ENCODE assay signal across 32 mouse cellular contexts in genomic region chr10:62906336-62906735, GRCm38 (mm10).
"Had no signal": no experiment of that assay in that cellular context is flagged by ENCODE, and none has a peak within 500 bp of the region (broad histone marks: within the 10 kb centered on the region; RNA-seq: fewer than 3 reads in every experiment).

No protein-coding gene starts in this region.

- H3K9me3 ChIP-seq: limb, embryonic 10.5 days; limb, embryonic 12.5 days; limb, embryonic 15.5 days; liver, embryonic 12.5 days; liver, embryonic 13.5 days; liver, embryonic 15.5 days; lung, embryonic 15.5 days; midbrain, embryonic 10.5 days; midbrain, embryonic 12.5 days; midbrain, embryonic 13.5 days; midbrain, embryonic 15.5 days; neural tube, embryonic 12.5 days had no signal

- H3K9ac ChIP-seq: limb, embryonic 12.5 days; limb, embryonic 13.5 days; limb, embryonic 15.5 days; liver, embryonic 12.5 days; liver, embryonic 13.5 days; liver, embryonic 14.5 days; liver, embryonic 15.5 days; liver, postnatal 0 days; lung, embryonic 14.5 days; lung, embryonic 15.5 days; midbrain, embryonic 12.5 days; midbrain, embryonic 13.5 days; midbrain, embryonic 15.5 days; neural tube, embryonic 12.5 days had no signal

- H3K27ac ChIP-seq: limb, embryonic 10.5 days; limb, embryonic 12.5 days; limb, embryonic 13.5 days; limb, embryonic 15.5 days; liver, embryonic 12.5 days; liver, embryonic 13.5 days; liver, embryonic 14.5 days; liver, embryonic 15.5 days; lung, embryonic 15.5 days; macrophage; midbrain, embryonic 10.5 days; midbrain, embryonic 12.5 days; midbrain, embryonic 13.5 days; midbrain, embryonic 15.5 days; neural tube, embryonic 12.5 days had no signal

- H3K36me3 ChIP-seq: limb, embryonic 10.5 days; limb, embryonic 12.5 days; limb, embryonic 13.5 days; limb, embryonic 15.5 days; liver, embryonic 12.5 days; liver, embryonic 13.5 days; liver, embryonic 15.5 days; lung, embryonic 15.5 days; midbrain, embryonic 10.5 days; midbrain, embryonic 12.5 days; midbrain, embryonic 13.5 days; midbrain, embryonic 15.5 days; neural tube, embryonic 12.5 days had no signal

- H3K4me1 ChIP-seq: limb, embryonic 10.5 days; limb, embryonic 12.5 days; limb, embryonic 13.5 days; limb, embryonic 15.5 days; liver, embryonic 13.5 days; lung, embryonic 15.5 days; midbrain, embryonic 10.5 days; midbrain, embryonic 12.5 days; midbrain, embryonic 13.5 days; midbrain, embryonic 15.5 days; neural tube, embryonic 12.5 days had no signal

- H3K4me3 ChIP-seq: limb, embryonic 10.5 days; limb, embryonic 12.5 days; limb, embryonic 13.5 days; limb, embryonic 15.5 days; liver, embryonic 12.5 days; liver, embryonic 13.5 days; liver, embryonic 15.5 days; lung, embryonic 15.5 days; megakaryocyte, embryonic 14.5 days; midbrain, embryonic 10.5 days; midbrain, embryonic 12.5 days; midbrain, embryonic 13.5 days; midbrain, embryonic 15.5 days; myocyte; neural tube, embryonic 12.5 days had no signal

- H3K4me2 ChIP-seq: limb, embryonic 12.5 days; limb, embryonic 13.5 days; limb, embryonic 15.5 days; liver, embryonic 11.5 days; liver, embryonic 12.5 days; liver, embryonic 13.5 days; liver, embryonic 15.5 days; lung, embryonic 14.5 days; lung, embryonic 15.5 days; midbrain, embryonic 11.5 days; midbrain, embryonic 12.5 days; midbrain, embryonic 13.5 days; midbrain, embryonic 15.5 days; neural tube, embryonic 12.5 days had no signal

- H3K27me3 ChIP-seq: limb, embryonic 12.5 days; limb, embryonic 13.5 days; limb, embryonic 15.5 days; liver, embryonic 13.5 days; lung, embryonic 15.5 days; midbrain, embryonic 12.5 days; midbrain, embryonic 13.5 days; midbrain, embryonic 15.5 days; neural tube, embryonic 12.5 days had no signal

- ATAC-seq: liver, embryonic 12.5 days; liver, postnatal 0 days; lung, postnatal 0 days; midbrain, embryonic 13.5 days; midbrain, embryonic 15.5 days; midbrain, embryonic 16.5 days had no signal

- DNase-seq: left cerebral cortex, postnatal 4 days; liver; liver, embryonic 13.5 days; liver, postnatal 0 days; lung, adult 18-20 months; lung, adult 2 months; lung, embryonic 14.5 days; lung, postnatal 10 days; lung, postnatal 14 days; lung, postnatal 36 days; lung, postnatal 4 days; midbrain, embryonic 14.5 days had no signal
